Mouse (Mus musculus): ENCODE results near the gene Gtdc1.

DNA sequence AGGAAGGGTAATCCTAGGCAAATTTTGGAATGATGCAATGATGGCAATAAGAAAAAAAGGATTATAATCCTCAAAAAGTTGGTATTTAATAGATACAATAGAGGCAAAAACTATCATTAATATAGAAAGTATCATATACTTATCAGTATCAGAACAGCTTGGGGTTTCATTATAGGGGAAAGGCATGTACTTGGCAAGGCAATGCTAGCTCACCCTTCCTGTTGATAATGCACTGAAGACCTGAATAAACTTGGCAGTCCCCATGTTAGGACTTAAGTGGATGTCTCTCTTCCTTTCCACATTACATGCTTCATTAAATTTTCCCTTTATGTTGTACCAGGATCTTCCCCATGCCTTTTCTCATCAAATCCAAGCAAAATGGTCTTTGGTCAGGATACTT is 206.0 kb downstream of the Gtdc1 start:
- TF ChIP-seq POLR2A (IDR thresholded peaks at IDR 0.05; ENCODE audit: low read depth, low read length) (no peak), CTCF (conservative IDR thresholded peaks at IDR 0.05; ENCODE audit: insufficient read depth, insufficient read length, low read depth, low read length) (no peak)
